Mouse (Mus musculus) CH12.LX (cell line): ENCODE data around the gene Serpine3.

ENCODE experiments used
- BHLHE40 ChIP-seq: IDR thresholded peaks from 2 replicates; pipeline ENCODE4 v1.6.1; 2011; ENCODE audit warnings: mild to moderate bottlenecking, low read depth, low read length, improper control_type of control experiment
- CHD1 ChIP-seq: IDR thresholded peaks from 2 replicates; pipeline ENCODE4 v1.6.1; 2012; ENCODE audit warnings: low read depth, low read length, improper control_type of control experiment, inconsistent platforms
- CTCF ChIP-seq, 2 experiments: IDR thresholded peaks in 1 of 2; conservative IDR thresholded peaks in 1 of 2; 2 replicates each; pipeline ENCODE4 v1.5.1; 2011 to 2012; ENCODE audit warnings: low read depth in 2 of 2, low read length in 2 of 2, improper control_type of control experiment in 1 of 2, inconsistent platforms in 1 of 2, mild to moderate bottlenecking in 1 of 2, moderate library complexity in 1 of 2
- E2F4 ChIP-seq: IDR thresholded peaks from 2 replicates; pipeline ENCODE4 v1.6.1; 2011; ENCODE audit warnings: low read depth, low read length, improper control_type of control experiment; ENCODE audit not compliant: insufficient replicate concordance
- ELF1 ChIP-seq: IDR thresholded peaks from 2 replicates; pipeline ENCODE4 v1.6.1; 2014; ENCODE audit warnings: low read depth, mild to moderate bottlenecking, inconsistent platforms, low read length, improper control_type of control experiment
- EP300 ChIP-seq: IDR thresholded peaks from 2 replicates; pipeline ENCODE4 v1.6.1; 2011; ENCODE audit warnings: low read length, improper control_type of control experiment
- MAZ ChIP-seq: IDR thresholded peaks from 2 replicates; pipeline ENCODE4 v1.6.1; 2012; ENCODE audit warnings: low read depth, mild to moderate bottlenecking, inconsistent platforms, low read length, improper control_type of control experiment, moderate library complexity
- POLR2A ChIP-seq: IDR thresholded peaks from 2 replicates; pipeline ENCODE4 v1.6.1; 2011; ENCODE audit warnings: low read depth, mild to moderate bottlenecking, improper control_type of control experiment, low read length
- RAD21 ChIP-seq: IDR thresholded peaks from 2 replicates; pipeline ENCODE4 v1.6.1; 2011; ENCODE audit warnings: low read depth, mild to moderate bottlenecking, low read length, improper control_type of control experiment, moderate library complexity
- RCOR1 ChIP-seq: conservative IDR thresholded peaks from 2 replicates; pipeline ENCODE4 v1.6.1; 2012; ENCODE audit warnings: low read depth, mild to moderate bottlenecking, inconsistent platforms, low read length, improper control_type of control experiment
- USF2 ChIP-seq: conservative IDR thresholded peaks from 2 replicates; pipeline ENCODE4 v1.6.1; 2011; ENCODE audit warnings: low read depth, low read length, improper control_type of control experiment
- ZC3H11A ChIP-seq: IDR thresholded peaks from 2 replicates; pipeline ENCODE4 v1.6.1; 2012; ENCODE audit warnings: low read depth, mild to moderate bottlenecking, inconsistent platforms, low read length, improper control_type of control experiment

DNA sequence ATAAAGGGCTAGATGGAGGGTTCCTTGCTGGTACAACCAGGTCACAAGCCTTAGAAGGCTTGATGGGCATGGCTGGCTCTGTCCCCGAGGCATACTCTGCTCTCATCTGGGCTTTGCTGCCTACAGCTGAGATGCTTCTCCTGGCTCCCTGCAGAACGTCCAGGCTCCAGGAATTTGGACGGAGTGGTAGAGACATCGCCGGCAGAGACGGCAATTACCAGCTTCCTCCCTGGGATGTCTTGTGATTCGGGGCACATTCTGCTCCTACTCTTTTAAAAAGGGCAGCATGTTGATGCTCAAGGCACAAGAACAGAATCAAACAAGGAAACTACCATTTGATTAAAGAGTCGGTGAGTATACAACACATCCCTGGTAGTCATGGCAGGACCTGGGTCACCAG, at the start of gene Serpine3:
- TF ChIP-seq E2F4 (no peak), CTCF (conservative IDR thresholded peaks at IDR 0.05 in 1 of 2, IDR thresholded peaks at IDR 0.05 in 1 of 2; ENCODE audit: low read depth in 2 of 2, low read length in 2 of 2) (no peak), EP300 (no peak), MAZ (no peak), POLR2A (no peak), RCOR1 (no peak), BHLHE40 (no peak), RAD21 (no peak), USF2 (no peak), CHD1 (no peak), ELF1 (no peak), ZC3H11A (no peak)
